Comparison of ENCODE assay signal across 8 mouse cellular contexts in the genomic region with DNA sequence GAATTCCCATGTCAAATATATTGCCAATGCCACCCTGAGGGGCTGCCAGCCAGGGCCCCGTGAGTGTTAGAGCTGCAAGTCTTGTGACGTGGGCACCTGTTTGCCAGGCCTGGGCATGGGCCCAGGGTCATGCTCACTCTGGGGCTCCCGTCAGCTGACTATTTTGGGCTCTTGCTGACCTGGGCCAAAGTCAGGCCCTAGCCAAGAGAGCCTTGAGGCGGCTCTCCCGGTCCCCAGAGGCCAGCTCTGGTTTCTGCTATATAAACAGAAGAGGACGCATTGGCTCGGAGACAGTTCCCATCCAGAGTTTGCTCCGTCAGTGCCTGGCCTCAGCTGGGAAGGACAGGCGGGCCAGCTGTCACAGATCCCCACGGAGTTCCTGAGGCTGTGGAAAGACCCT. TPM values are rescaled to one million over a fixed set of nuclear protein-coding genes. Genes with fewer than 3 reads are reported as not detected.
DNase-seq lines count a peak whose midpoint lies in the region; ATAC-seq and TF ChIP-seq lines count a peak whose summit lies in the region.

No protein-coding gene starts in this region.

- H3K9ac ChIP-seq in liver, adult 2 months (ENCODE audit: low read depth, low read length), result no peak overlapping the region
- H3K9ac ChIP-seq in liver, embryonic 11.5 days (ENCODE audit: low read depth, low read length), result no peak overlapping the region
- H3K9ac ChIP-seq in kidney, embryonic 16.5 days (replicated peaks; ENCODE audit: low read length), result no peak overlapping the region
- no peak overlapping the region for H3K9ac ChIP-seq in stomach, embryonic 14.5 days (replicated peaks; ENCODE audit: low read depth, low read length)
- H3K9ac ChIP-seq in liver, postnatal 0 days (replicated peaks), result no peak overlapping the region

- TF ChIP-seq CTCF in liver, adult 2 months (IDR thresholded peaks at IDR 0.05; ENCODE audit: low read depth, low read length), result no peak
- no peak for TF ChIP-seq CTCF in liver, postnatal 0 days (IDR thresholded peaks at IDR 0.05; ENCODE audit: low read depth)

- H3K4me2 ChIP-seq in liver, embryonic 11.5 days, result no peak overlapping the region
- H3K4me2 ChIP-seq in kidney, embryonic 16.5 days (replicated peaks; ENCODE audit: low read depth, low read length), result no peak overlapping the region
- H3K4me2 ChIP-seq in stomach, embryonic 14.5 days (replicated peaks; ENCODE audit: low read depth, low read length), result no peak overlapping the region
- no peak overlapping the region for H3K4me2 ChIP-seq in liver, postnatal 0 days (ENCODE audit: low read depth, low read length)

- no peak for ATAC-seq in liver, embryonic 11.5 days (replicated peaks; ENCODE audit: low FRiP score)
- ATAC-seq in kidney, embryonic 16.5 days (ENCODE audit: low FRiP score, low TSS enrichment), result no peak
- no peak for ATAC-seq in stomach, embryonic 14.5 days (ENCODE audit: insufficient number of reproducible peaks, insufficient read depth, low FRiP score, low read depth)
- no peak for ATAC-seq in liver, postnatal 0 days

- peak; percentile 88 for DNase-seq in liver, adult 2 months (ENCODE audit: extremely low read depth, low read depth, low spot score)
- DNase-seq in liver, embryonic 11.5 days (ENCODE audit: low spot score), result no peak
- DNase-seq in heart, adult 9 months (ENCODE audit: low spot score in 2 of 2), result peak; percentile 94
- no peak for DNase-seq in right cerebral cortex, postnatal 4 days
- DNase-seq in liver, postnatal 0 days, result no peak
- DNase-seq in spleen, adult 18-20 months, result no peak

- H3K36me3 ChIP-seq in liver, adult 2 months (ENCODE audit: control insufficient read depth, insufficient read depth, low read length), result no peaks in the 10 kb centered on the region
- no peaks in the 10 kb centered on the region for H3K36me3 ChIP-seq in liver, embryonic 11.5 days (ENCODE audit: control insufficient read depth, insufficient read depth, low read length)
- H3K36me3 ChIP-seq in kidney, embryonic 16.5 days (ENCODE audit: insufficient read depth, low read length), result no peaks in the 10 kb centered on the region
- H3K36me3 ChIP-seq in stomach, embryonic 14.5 days (ENCODE audit: control insufficient read depth, insufficient read depth, low read length), result no peaks in the 10 kb centered on the region
- H3K36me3 ChIP-seq in liver, postnatal 0 days (replicated peaks; ENCODE audit: insufficient read depth, low read length), result no peaks in the 10 kb centered on the region

- H3K79me2 ChIP-seq in liver, adult 2 months (ENCODE audit: control insufficient read depth, insufficient read depth, low read length), result no peaks in the 10 kb centered on the region

- H3K27me3 ChIP-seq in liver, adult 2 months (ENCODE audit: control insufficient read depth, insufficient read depth, low read length), result no peaks in the 10 kb centered on the region
- peaks cover 8% of the 10 kb centered on the region for H3K27me3 ChIP-seq in liver, embryonic 11.5 days (replicated peaks; ENCODE audit: control insufficient read depth, insufficient read depth, low read length)
- no peaks in the 10 kb centered on the region for H3K27me3 ChIP-seq in kidney, embryonic 16.5 days (ENCODE audit: insufficient read depth, low read length)
- H3K27me3 ChIP-seq in stomach, embryonic 14.5 days (ENCODE audit: control insufficient read depth, insufficient read depth, low read length), result no peaks in the 10 kb centered on the region
- 0 out of 2 replicates have a peak, but pooled peaks cover 3% of the 10 kb centered on the region for H3K27me3 ChIP-seq in liver, postnatal 0 days (ENCODE audit: insufficient read depth, low read length)

- no peak for TF ChIP-seq EP300 in liver, postnatal 0 days (IDR thresholded peaks at IDR 0.05; ENCODE audit: low read depth)

- TF ChIP-seq POLR2A in liver, adult 2 months (IDR thresholded peaks at IDR 0.05; ENCODE audit: extremely low read depth, insufficient read depth, low read length), result no peak

- H3K4me1 ChIP-seq in liver, adult 2 months (ENCODE audit: control insufficient read depth, insufficient read depth, low read length), result peaks cover 6% of the 10 kb centered on the region; the same call in 1 of the 2 replicates
- peaks cover 26% of the 10 kb centered on the region for H3K4me1 ChIP-seq in liver, embryonic 11.5 days (replicated peaks; ENCODE audit: control insufficient read depth, insufficient read depth, low read length)
- peaks cover 18% of the 10 kb centered on the region for H3K4me1 ChIP-seq in kidney, embryonic 16.5 days (ENCODE audit: insufficient read depth, low read length)
- peaks cover 23% of the 10 kb centered on the region for H3K4me1 ChIP-seq in stomach, embryonic 14.5 days (ENCODE audit: control insufficient read depth, insufficient read depth, low read length)
- H3K4me1 ChIP-seq in liver, postnatal 0 days (ENCODE audit: insufficient read depth), result peaks cover 37% of the 10 kb centered on the region

- H3K27ac ChIP-seq in liver, adult 2 months (replicated peaks; ENCODE audit: insufficient read depth, low read depth, low read length), result no peak overlapping the region; the same call in 1 of the 2 replicates
- no peak overlapping the region for H3K27ac ChIP-seq in liver, embryonic 11.5 days (ENCODE audit: low read depth, low read length)
- peak overlapping the region; percentile 83 for H3K27ac ChIP-seq in kidney, embryonic 16.5 days (ENCODE audit: low read length)
- peak overlapping the region; percentile 93; the same call in 1 of the 2 replicates for H3K27ac ChIP-seq in stomach, embryonic 14.5 days (ENCODE audit: low read length)
- H3K27ac ChIP-seq in liver, postnatal 0 days (ENCODE audit: low read depth), result no peak overlapping the region

- no peaks in the 10 kb centered on the region for H3K9me3 ChIP-seq in liver, embryonic 11.5 days (ENCODE audit: control insufficient read depth, low read length)
- H3K9me3 ChIP-seq in kidney, embryonic 16.5 days (ENCODE audit: low read length), result no peaks in the 10 kb centered on the region
- no peaks in the 10 kb centered on the region for H3K9me3 ChIP-seq in stomach, embryonic 14.5 days (ENCODE audit: control insufficient read depth, low read depth, low read length)
- H3K9me3 ChIP-seq in liver, postnatal 0 days (ENCODE audit: low read length), result no peaks in the 10 kb centered on the region

- no peak overlapping the region for H3K4me3 ChIP-seq in liver, adult 2 months (ENCODE audit: insufficient read depth, low read depth, low read length)
- H3K4me3 ChIP-seq in liver, embryonic 11.5 days (ENCODE audit: low read depth, low read length), result no peak overlapping the region
- H3K4me3 ChIP-seq in kidney, embryonic 16.5 days (ENCODE audit: low read length), result no peak overlapping the region
- no peak overlapping the region for H3K4me3 ChIP-seq in stomach, embryonic 14.5 days (ENCODE audit: low read depth, low read length)
- H3K4me3 ChIP-seq in liver, postnatal 0 days (ENCODE audit: low read depth, low read length), result no peak overlapping the region

- WGBS in liver, adult 2 months, result 27% methylated on average over 10 of the region's 10 CpGs
- WGBS in liver, embryonic 11.5 days, result 66% methylated on average over 10 of the region's 10 CpGs
- WGBS in kidney, embryonic 16.5 days, result 41% methylated on average over 10 of the region's 10 CpGs
- 37% methylated on average over 10 of the region's 10 CpGs for WGBS in stomach, embryonic 14.5 days
- 69% methylated on average over 10 of the region's 10 CpGs for WGBS in liver, postnatal 0 days (ENCODE audit: insufficient replicate concordance)

RNA-seq across cellular contexts. Expression of gene Nr4a1, which starts 6.3 kb away (rescaled TPM):
- total RNA-seq in liver, adult 2 months (2014; rRNA removed), result 0.18 and 0.60 TPM in 2 replicates
- polyA plus RNA-seq in liver, adult 2 months (2012; rRNA removed), result 0.70 and 0.89 TPM in 2 replicates
- polyA plus RNA-seq in liver, embryonic 11.5 days (2014; fragmentation: Nextera tagmentation; extraction: Ambion mirVana), result 1.8 and 2.4 TPM in 2 replicates
- polyA plus RNA-seq in kidney, embryonic 16.5 days (2015; fragmentation: Nextera tagmentation; extraction: Ambion mirVana), result 10.8 and 11.9 TPM in 2 replicates
- 10.1 and 12.1 TPM in 2 replicates for polyA plus RNA-seq in stomach, embryonic 14.5 days (2014; fragmentation: Nextera tagmentation; extraction: Ambion mirVana)
- polyA plus RNA-seq in liver, postnatal 0 days (2015; fragmentation: Nextera tagmentation; extraction: Ambion mirVana), result 0.96 and 1.1 TPM in 2 replicates

RNA-seq across cellular contexts. Expression of gene Atg101, which starts 23.7 kb away (rescaled TPM):
- total RNA-seq in liver, adult 2 months (2014; rRNA removed), result 55.3 and 63.2 TPM in 2 replicates
- polyA plus RNA-seq in liver, adult 2 months (2012; rRNA removed), result 89.3 and 94.5 TPM in 2 replicates
- 52.6 and 54.9 TPM in 2 replicates for polyA plus RNA-seq in liver, embryonic 11.5 days (2014; fragmentation: Nextera tagmentation; extraction: Ambion mirVana)
- 78.2 and 87.0 TPM in 2 replicates for polyA plus RNA-seq in kidney, embryonic 16.5 days (2015; fragmentation: Nextera tagmentation; extraction: Ambion mirVana)
- polyA plus RNA-seq in stomach, embryonic 14.5 days (2014; fragmentation: Nextera tagmentation; extraction: Ambion mirVana), result 63.5 and 64.1 TPM in 2 replicates
- 33.8 and 34.4 TPM in 2 replicates for polyA plus RNA-seq in liver, postnatal 0 days (2015; fragmentation: Nextera tagmentation; extraction: Ambion mirVana)

RNA-seq across cellular contexts. Expression of gene 6030408B16Rik, which starts 32.6 kb away (rescaled TPM):
- total RNA-seq in liver, adult 2 months (2014; rRNA removed), result not detected in 2 replicates
- 0.10 TPM in 1 of 2 replicates, not detected in the other for polyA plus RNA-seq in liver, adult 2 months (2012; rRNA removed)
- polyA plus RNA-seq in liver, embryonic 11.5 days (2014; fragmentation: Nextera tagmentation; extraction: Ambion mirVana), result 0.58 and 0.94 TPM in 2 replicates
- polyA plus RNA-seq in kidney, embryonic 16.5 days (2015; fragmentation: Nextera tagmentation; extraction: Ambion mirVana), result 23.2 and 23.9 TPM in 2 replicates
- polyA plus RNA-seq in stomach, embryonic 14.5 days (2014; fragmentation: Nextera tagmentation; extraction: Ambion mirVana), result 20.1 and 25.0 TPM in 2 replicates
- polyA plus RNA-seq in liver, postnatal 0 days (2015; fragmentation: Nextera tagmentation; extraction: Ambion mirVana), result 0.36 and 0.45 TPM in 2 replicates

RNA-seq across cellular contexts. Expression of gene Grasp, which starts 36.4 kb away (rescaled TPM):
- 0.92 and 1.5 TPM in 2 replicates for total RNA-seq in liver, adult 2 months (2014; rRNA removed)
- 1.2 and 1.5 TPM in 2 replicates for polyA plus RNA-seq in liver, adult 2 months (2012; rRNA removed)
- polyA plus RNA-seq in liver, embryonic 11.5 days (2014; fragmentation: Nextera tagmentation; extraction: Ambion mirVana), result 1.5 and 1.7 TPM in 2 replicates
- polyA plus RNA-seq in kidney, embryonic 16.5 days (2015; fragmentation: Nextera tagmentation; extraction: Ambion mirVana), result 3.2 and 3.4 TPM in 2 replicates
- 6.4 and 7.2 TPM in 2 replicates for polyA plus RNA-seq in stomach, embryonic 14.5 days (2014; fragmentation: Nextera tagmentation; extraction: Ambion mirVana)
- polyA plus RNA-seq in liver, postnatal 0 days (2015; fragmentation: Nextera tagmentation; extraction: Ambion mirVana), result 0.35 and 0.54 TPM in 2 replicates

Comparison
In these comparisons a context has a peak if more than half of its experiments do, and no peak if none do; other contexts are left out.
1. DNase-seq: peak in liver, adult 2 months (single experiment) and heart, adult 9 months (2 of 2); none in liver, embryonic 11.5 days (single experiment), right cerebral cortex, postnatal 4 days (single experiment), liver, postnatal 0 days (single experiment) and spleen, adult 18-20 months (0 of 2).
2. H3K27ac ChIP-seq: peak in kidney, embryonic 16.5 days (single experiment) and stomach, embryonic 14.5 days (single experiment); none in liver, adult 2 months (single experiment), liver, embryonic 11.5 days (single experiment) and liver, postnatal 0 days (single experiment).
3. RNA of gene 6030408B16Rik, which starts 32.6 kb away (polyA plus RNA-seq): 20.1 to 25.0 TPM in stomach, embryonic 14.5 days and 23.2 to 23.9 TPM in kidney, embryonic 16.5 days; 0.58 to 0.94 TPM in liver, embryonic 11.5 days, 0.36 to 0.45 TPM in liver, postnatal 0 days and 0.10 TPM in liver, adult 2 months; every median in the first group is over 10 times any median in the second.